Mouse (Mus musculus): ENCODE measurements around the gene Palm.

- TF ChIP-seq CTCF (IDR thresholded peaks at IDR 0.05) (no peak), EP300 (IDR thresholded peaks at IDR 0.05) (no peak)
These were observed 38.8 kb downstream of the Palm start for GRCm38 (mm10) chr10:79832026-79832785.

All from lung, postnatal 0 days (tissue).